Mouse (Mus musculus): ENCODE results near the gene Gtpbp3. TPM values are rescaled to one million over a fixed set of nuclear protein-coding genes. Genes with fewer than 3 reads are reported as not detected.

Gtpbp3 gene
- polyA plus RNA-seq, 1 experiment from 2014 or later, result 5.9 TPM

DNA sequence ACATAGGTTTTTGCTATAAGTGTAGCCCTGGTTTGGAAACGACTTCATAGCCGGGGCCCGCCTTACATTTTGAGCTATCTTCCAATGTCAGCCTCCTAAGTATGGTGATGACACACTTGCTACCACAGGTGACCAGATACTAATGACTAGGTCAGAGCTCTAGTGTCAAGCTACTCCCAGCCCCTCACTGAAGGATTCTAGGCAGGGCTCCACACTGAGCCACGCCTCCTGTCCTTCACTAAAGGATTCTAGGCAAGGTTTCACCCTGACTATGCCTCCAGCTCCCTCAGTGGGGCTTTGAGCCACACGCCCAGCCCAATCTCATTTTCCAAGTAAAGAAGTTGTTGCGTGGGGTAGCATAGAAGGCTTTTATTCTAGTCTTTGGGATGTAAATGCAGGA is 27.2 kb upstream of the Gtpbp3 start:
- H3K36me3 ChIP-seq (ENCODE audit: control insufficient read depth, insufficient read depth, low read length), result peaks cover 26% of the 10 kb centered on the region; the same call in 1 of the 2 replicates
- H3K27ac ChIP-seq (ENCODE audit: low read depth, low read length), result no peak overlapping the region
- H3K27me3 ChIP-seq (ENCODE audit: control insufficient read depth, insufficient read depth, low read length), result no peaks in the 10 kb centered on the region
- H3K9me3 ChIP-seq (ENCODE audit: control insufficient read depth, low read length), result no peaks in the 10 kb centered on the region
- H3K9ac ChIP-seq (replicated peaks; ENCODE audit: low read depth, low read length), result no peak overlapping the region
- no peak overlapping the region for H3K4me2 ChIP-seq (ENCODE audit: low read depth, low read length)
- WGBS, result 97% methylated on average over 6 of the region's 6 CpGs
- ATAC-seq (ENCODE audit: low read depth), result no peak
- peaks cover 32% of the 10 kb centered on the region for H3K4me1 ChIP-seq (ENCODE audit: control insufficient read depth, insufficient read depth, low read length)
- H3K4me3 ChIP-seq (ENCODE audit: low read depth, low read length), result no peak overlapping the region

DNA sequence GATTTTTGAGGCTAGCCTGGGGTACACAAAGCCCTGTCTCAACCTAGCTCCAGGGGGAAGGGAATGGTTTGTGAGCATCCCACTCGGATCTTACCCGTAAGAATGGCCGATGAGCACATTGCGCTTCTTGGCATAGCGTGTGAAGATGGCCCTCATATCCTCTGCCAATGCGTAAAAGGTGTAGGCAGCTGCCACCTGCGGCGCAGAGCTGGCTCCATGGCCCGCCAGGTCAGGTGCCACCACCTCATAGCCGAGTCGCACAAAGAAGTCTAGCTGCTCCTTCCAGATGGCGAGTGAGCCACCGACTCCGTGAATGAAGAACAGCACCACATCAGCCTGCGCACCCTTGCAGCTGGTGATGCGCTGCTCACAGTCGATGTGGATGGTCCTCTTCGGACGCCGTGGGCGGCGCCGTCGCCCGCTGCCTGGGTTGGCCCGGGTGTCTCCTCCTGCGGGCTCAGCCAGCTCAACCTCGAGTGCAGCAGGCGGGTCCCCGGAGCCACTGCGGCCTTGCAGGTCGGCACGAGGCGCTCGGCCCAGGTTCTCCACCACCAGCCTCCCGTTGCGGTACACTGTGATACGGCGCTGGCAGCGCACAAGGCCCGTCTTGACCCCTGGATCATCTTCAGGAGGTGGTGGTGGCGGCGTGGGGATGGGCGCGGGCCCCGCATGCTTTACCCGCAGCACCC is 26.6 kb upstream of the Gtpbp3 start:
- Histone ChIP-seq H3K4me3 (ENCODE audit: low read depth, low read length) (no peak overlapping the region), H3K36me3 (ENCODE audit: control insufficient read depth, insufficient read depth, low read length) (peaks cover 26% of the 10 kb centered on the region; the same call in 1 of the 2 replicates), H3K4me2 (ENCODE audit: low read depth, low read length) (no peak overlapping the region), H3K4me1 (ENCODE audit: control insufficient read depth, insufficient read depth, low read length) (peaks cover 34% of the 10 kb centered on the region), H3K27ac (ENCODE audit: low read depth, low read length) (no peak overlapping the region), H3K9ac (replicated peaks; ENCODE audit: low read depth, low read length) (no peak overlapping the region), H3K27me3 (ENCODE audit: control insufficient read depth, insufficient read depth, low read length) (no peaks in the 10 kb centered on the region), H3K9me3 (ENCODE audit: control insufficient read depth, low read length) (no peaks in the 10 kb centered on the region)
- ATAC-seq (ENCODE audit: low read depth), result no peak
- 79% methylated on average over 47 of the region's 47 CpGs for WGBS

DNA sequence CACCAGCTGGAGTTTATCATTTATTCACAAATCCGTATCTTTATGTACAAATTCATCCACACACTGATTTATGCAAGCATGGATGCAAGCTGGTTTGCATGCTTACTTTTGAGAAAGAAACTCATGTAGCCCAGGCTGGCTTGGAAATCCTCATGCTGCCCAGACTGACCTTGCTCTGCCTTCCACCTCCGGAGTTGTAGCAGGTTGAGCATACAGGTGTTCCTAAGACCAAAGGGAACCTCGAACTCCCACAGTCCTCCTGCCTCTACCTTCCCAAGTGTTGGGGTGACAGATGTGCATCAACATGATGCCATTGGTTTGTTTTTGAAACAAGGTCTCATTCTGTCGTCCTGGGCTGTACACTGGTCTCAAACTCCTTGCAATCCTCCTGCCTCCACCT is 25.7 kb upstream of the Gtpbp3 start:
- Histone ChIP-seq H3K4me1 (ENCODE audit: control insufficient read depth, insufficient read depth, low read length) (peaks cover 34% of the 10 kb centered on the region), H3K27me3 (ENCODE audit: control insufficient read depth, insufficient read depth, low read length) (no peaks in the 10 kb centered on the region), H3K9ac (replicated peaks; ENCODE audit: low read depth, low read length) (peak overlapping the region; percentile 82; the same call in 1 of the 2 replicates), H3K4me3 (ENCODE audit: low read depth, low read length) (peak overlapping the region; percentile 96), H3K36me3 (ENCODE audit: control insufficient read depth, insufficient read depth, low read length) (peaks cover 26% of the 10 kb centered on the region; the same call in 1 of the 2 replicates), H3K9me3 (ENCODE audit: control insufficient read depth, low read length) (no peaks in the 10 kb centered on the region), H3K27ac (ENCODE audit: low read depth, low read length) (no peak overlapping the region), H3K4me2 (ENCODE audit: low read depth, low read length) (peak overlapping the region; percentile 71)
- no peak for ATAC-seq (ENCODE audit: low read depth)
- 77% methylated on average over 4 of the region's 4 CpGs for WGBS

DNA sequence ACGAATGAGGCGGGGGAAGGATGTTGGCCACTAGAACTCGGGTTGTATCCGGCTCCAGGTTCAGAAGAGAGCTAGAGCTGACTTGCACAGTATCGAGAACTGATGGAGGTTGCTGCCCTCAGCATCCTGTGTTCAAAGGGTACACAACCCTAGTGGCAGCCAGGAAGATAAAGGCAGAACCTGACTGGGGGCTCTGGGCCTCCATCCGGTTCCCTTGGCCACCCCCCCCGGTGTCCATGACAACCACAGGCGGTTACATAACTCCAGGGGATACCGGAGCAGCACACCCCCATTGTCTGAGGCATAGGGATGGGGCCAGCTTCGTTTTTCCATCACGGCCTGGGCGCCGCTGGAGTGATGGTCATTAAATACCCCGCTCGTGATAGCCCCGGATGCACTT is 25.1 kb upstream of the Gtpbp3 start:
- Histone ChIP-seq H3K27ac (ENCODE audit: low read depth, low read length) (peak overlapping the region; percentile 73), H3K9ac (replicated peaks; ENCODE audit: low read depth, low read length) (peak overlapping the region; percentile 82), H3K4me3 (ENCODE audit: low read depth, low read length) (peak overlapping the region; percentile 96), H3K27me3 (ENCODE audit: control insufficient read depth, insufficient read depth, low read length) (no peaks in the 10 kb centered on the region), H3K36me3 (ENCODE audit: control insufficient read depth, insufficient read depth, low read length) (peaks cover 20% of the 10 kb centered on the region; the same call in 1 of the 2 replicates), H3K4me1 (ENCODE audit: control insufficient read depth, insufficient read depth, low read length) (peaks cover 34% of the 10 kb centered on the region), H3K4me2 (ENCODE audit: low read depth, low read length) (peak overlapping the region; percentile 71), H3K9me3 (ENCODE audit: control insufficient read depth, low read length) (no peaks in the 10 kb centered on the region)
- peak; percentile 1; the same call in 1 of the 2 replicates for ATAC-seq (ENCODE audit: low read depth)
- 5% methylated on average over 16 of the region's 16 CpGs for WGBS

DNA sequence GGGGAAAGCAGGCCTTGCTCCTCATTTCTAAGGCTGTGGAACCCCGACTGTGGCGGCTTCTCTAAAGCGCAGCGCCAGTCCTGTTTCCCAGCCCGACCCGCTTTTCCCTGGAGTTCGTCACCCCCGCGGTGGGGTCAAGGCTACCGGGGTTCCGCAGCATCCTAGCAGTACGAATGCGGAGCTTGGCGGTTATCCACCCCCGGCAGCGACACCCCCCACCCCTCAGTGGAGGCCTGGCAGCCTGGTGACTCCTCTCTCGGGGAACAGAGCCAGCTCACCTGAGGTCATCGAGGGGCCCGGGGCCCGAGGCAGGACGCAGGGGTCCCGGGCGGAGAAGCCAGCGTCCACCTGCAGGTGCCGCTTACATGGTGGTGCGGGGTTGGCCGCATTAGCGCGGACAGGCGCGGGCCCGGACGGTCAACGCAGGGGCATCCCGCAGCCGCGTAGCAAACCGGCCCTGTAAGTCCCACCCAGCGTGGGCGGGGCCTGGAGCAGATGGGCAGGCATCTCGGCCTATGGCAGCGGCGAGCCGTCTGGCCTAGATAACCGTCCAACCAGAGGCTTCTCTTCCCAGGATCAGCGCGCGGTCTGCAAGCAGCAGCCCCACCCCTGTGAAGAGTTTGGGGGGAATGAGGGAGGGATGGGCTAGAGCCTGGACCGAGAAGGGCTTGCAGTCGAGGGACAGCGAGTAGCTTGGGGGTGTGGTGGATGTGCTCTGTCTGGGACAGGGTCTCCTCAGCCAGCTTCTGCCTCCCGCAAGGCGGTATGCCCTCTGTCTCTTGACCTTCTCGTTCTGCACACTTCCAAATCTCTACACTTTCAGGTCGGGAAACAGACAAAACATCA is 24.5 kb upstream of the Gtpbp3 start, which contains the start of gene Abhd8:
Gene Abhd8 (minus strand): TSS at position 468 of the 846 bp plus-strand sequence.
- peak within 1 kb of the TSS; percentile 96 for H3K4me3 ChIP-seq (ENCODE audit: low read depth, low read length)
- peak within 1 kb of the TSS; percentile 75 for H3K27ac ChIP-seq (ENCODE audit: low read depth, low read length)
- peak within 1 kb of the TSS; percentile 82 for H3K9ac ChIP-seq (replicated peaks; ENCODE audit: low read depth, low read length)
- peaks cover 34% of the 10 kb centered on the region for H3K4me1 ChIP-seq (ENCODE audit: control insufficient read depth, insufficient read depth, low read length)
- peaks cover 15% of the 10 kb centered on the region; the same call in 1 of the 2 replicates for H3K36me3 ChIP-seq (ENCODE audit: control insufficient read depth, insufficient read depth, low read length)
- peak within 1 kb of the TSS; percentile 71 for H3K4me2 ChIP-seq (ENCODE audit: low read depth, low read length)
- H3K9me3 ChIP-seq (ENCODE audit: control insufficient read depth, low read length), result no peaks in the 10 kb centered on the region
- ATAC-seq (ENCODE audit: low read depth), result peak; percentile 85
- no peaks in the 10 kb centered on the region for H3K27me3 ChIP-seq (ENCODE audit: control insufficient read depth, insufficient read depth, low read length)
- WGBS, result under 1% methylated on average over 55 of the region's 55 CpGs

DNA sequence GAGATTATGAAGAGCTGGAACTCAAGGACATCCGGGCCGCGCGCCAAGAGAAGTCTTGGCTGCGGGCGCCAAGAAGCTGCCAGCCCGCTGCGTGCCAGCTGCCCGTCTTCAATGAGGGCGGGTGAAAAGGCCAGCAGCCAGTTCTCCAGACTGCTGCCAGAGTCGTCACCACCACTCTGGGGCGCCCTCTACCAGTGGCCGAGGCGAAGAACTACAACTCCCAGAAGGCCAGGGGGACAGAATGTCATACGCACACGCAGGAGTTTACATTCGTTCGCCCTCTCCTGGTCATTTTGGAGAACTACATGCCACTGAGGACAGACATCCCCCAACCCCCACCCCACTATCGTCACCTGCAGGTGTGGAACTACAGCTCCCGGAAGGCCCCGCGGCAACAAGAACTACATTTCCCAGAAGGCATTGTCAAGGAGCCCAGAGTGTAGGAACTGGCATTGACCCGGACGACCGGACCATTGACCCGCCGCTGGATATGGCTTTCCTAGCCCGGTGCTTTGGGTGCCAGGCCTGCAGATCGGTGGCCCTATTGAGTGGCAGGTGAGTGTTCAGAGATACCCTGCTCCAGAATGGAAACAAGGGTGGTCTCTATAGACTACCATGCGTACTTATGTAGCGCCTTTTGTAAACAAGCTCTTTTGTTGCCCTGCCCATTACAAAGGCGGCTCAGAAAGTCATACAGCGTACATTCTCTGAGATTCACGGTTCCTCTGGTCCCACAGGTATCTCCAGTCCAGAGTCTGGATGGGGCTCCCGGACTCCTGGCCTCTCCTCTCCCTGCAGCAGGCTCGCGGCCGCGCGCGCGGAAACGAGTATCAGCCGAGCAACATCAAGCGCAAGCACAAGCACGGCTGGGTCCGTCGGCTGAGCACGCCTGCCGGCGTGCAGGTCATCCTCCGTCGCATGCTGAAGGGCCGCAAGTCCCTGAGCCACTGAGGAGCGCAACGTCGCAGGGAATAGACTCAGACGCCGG is 23.1 kb upstream of the Gtpbp3 start, which contains the start of gene Mrpl34:
Gene Mrpl34 (plus strand): TSS at position 447 of the 988 bp plus-strand sequence.
- H3K36me3 ChIP-seq (ENCODE audit: control insufficient read depth, insufficient read depth, low read length), result peaks cover 9% of the 10 kb centered on the region; the same call in 1 of the 2 replicates
- H3K4me1 ChIP-seq (ENCODE audit: control insufficient read depth, insufficient read depth, low read length), result peaks cover 30% of the 10 kb centered on the region
- ATAC-seq (ENCODE audit: low read depth), result peak; percentile 70
- peak within 1 kb of the TSS; percentile 96 for H3K4me3 ChIP-seq (ENCODE audit: low read depth, low read length)
- H3K27ac ChIP-seq (ENCODE audit: low read depth, low read length), result peak within 1 kb of the TSS; percentile 75
- no peaks in the 10 kb centered on the region for H3K9me3 ChIP-seq (ENCODE audit: control insufficient read depth, low read length)
- whole genome bisulfite sequencing, result under 1% methylated on average over 59 of the region's 59 CpGs
- no peaks in the 10 kb centered on the region for H3K27me3 ChIP-seq (ENCODE audit: control insufficient read depth, insufficient read depth, low read length)
- H3K4me2 ChIP-seq (ENCODE audit: low read depth, low read length), result peak within 1 kb of the TSS; percentile 71
- H3K9ac ChIP-seq (replicated peaks; ENCODE audit: low read depth, low read length), result peak within 1 kb of the TSS; percentile 82

DNA sequence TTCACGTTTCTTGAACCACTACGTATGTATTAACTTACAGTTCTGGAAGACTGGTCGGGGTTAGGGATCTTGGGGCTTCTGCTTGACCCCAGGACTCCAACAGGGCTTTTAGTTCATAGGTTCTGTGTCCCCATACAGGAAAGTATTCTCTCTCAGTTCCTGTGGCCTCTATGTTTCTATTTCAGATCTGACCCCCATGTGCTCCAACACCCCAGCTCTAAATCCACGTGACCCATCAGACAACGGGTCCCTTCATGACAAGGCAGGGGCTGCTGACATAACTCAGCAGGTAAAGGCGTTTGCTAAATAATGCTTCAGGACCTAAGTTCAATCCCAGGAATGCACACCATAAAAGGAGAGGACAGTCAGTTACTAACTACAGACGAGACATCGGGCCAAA is 22.2 kb upstream of the Gtpbp3 start:
- 80% methylated on average over 8 of the region's 8 CpGs for WGBS
- no peak for ATAC-seq (ENCODE audit: low read depth)
- Histone ChIP-seq H3K27me3 (ENCODE audit: control insufficient read depth, insufficient read depth, low read length) (no peaks in the 10 kb centered on the region), H3K9ac (replicated peaks; ENCODE audit: low read depth, low read length) (no peak overlapping the region; the same call in 1 of the 2 replicates), H3K4me2 (ENCODE audit: low read depth, low read length) (peak overlapping the region; percentile 70), H3K36me3 (ENCODE audit: control insufficient read depth, insufficient read depth, low read length) (peaks cover 3% of the 10 kb centered on the region; the same call in 1 of the 2 replicates), H3K4me3 (ENCODE audit: low read depth, low read length) (peak overlapping the region; percentile 96), H3K4me1 (ENCODE audit: control insufficient read depth, insufficient read depth, low read length) (peaks cover 35% of the 10 kb centered on the region), H3K27ac (ENCODE audit: low read depth, low read length) (no peak overlapping the region; the same call in 1 of the 2 replicates), H3K9me3 (ENCODE audit: control insufficient read depth, low read length) (no peaks in the 10 kb centered on the region)

DNA sequence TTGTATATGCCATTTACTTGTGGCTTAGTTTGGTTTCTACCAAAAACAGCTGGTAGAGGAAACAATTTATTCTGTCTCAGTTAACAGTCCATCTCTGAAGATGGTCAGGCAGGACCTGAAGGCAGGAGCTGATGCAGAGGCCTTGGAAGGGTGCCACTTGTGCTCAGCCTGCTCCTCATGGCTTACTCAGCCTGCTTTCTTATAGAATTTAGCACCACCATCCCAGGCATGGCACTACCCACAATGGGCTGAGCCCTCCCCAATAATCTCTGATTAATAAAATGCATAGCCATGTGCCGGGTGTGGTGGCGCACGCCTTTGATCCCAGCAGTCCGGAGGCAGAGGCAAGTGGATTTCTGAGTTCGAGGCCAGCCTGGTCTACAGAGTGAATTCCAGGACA is 21.7 kb upstream of the Gtpbp3 start:
- no peak overlapping the region for H3K4me3 ChIP-seq (ENCODE audit: low read depth, low read length)
- 97% methylated on average over 5 of the region's 5 CpGs for WGBS
- H3K9ac ChIP-seq (replicated peaks; ENCODE audit: low read depth, low read length), result no peak overlapping the region
- H3K4me1 ChIP-seq (ENCODE audit: control insufficient read depth, insufficient read depth, low read length), result peaks cover 36% of the 10 kb centered on the region
- H3K36me3 ChIP-seq (ENCODE audit: control insufficient read depth, insufficient read depth, low read length), result peaks cover under 1% of the 10 kb centered on the region; the same call in 1 of the 2 replicates
- H3K27ac ChIP-seq (ENCODE audit: low read depth, low read length), result no peak overlapping the region
- H3K9me3 ChIP-seq (ENCODE audit: control insufficient read depth, low read length), result no peaks in the 10 kb centered on the region
- H3K27me3 ChIP-seq (ENCODE audit: control insufficient read depth, insufficient read depth, low read length), result no peaks in the 10 kb centered on the region
- ATAC-seq (ENCODE audit: low read depth), result no peak
- no peak overlapping the region for H3K4me2 ChIP-seq (ENCODE audit: low read depth, low read length)

Data from neural tube, embryonic 14.5 days (tissue).